Mouse (Mus musculus) embryonic fibroblast, embryonic 13.5 days (primary cell): ENCODE measurements at regions not wholly inside any gene's neighbourhood (a gene's known extent, or its start where the extent isn't known, plus 50 kb on each side); places are given as distances from the start of the nearest gene placed in this dataset.

Source experiments
- H3K27ac ChIP-seq: 2 replicates; pipeline ENCODE4 v1.5.1; 2012; ENCODE audit warnings: low read length, control low read depth, inconsistent platforms; ENCODE audit not compliant: insufficient read depth
- H3K4me1 ChIP-seq: 2 replicates; pipeline ENCODE4 v1.6.1; 2011; ENCODE audit warnings: low read length; ENCODE audit not compliant: control insufficient read depth, insufficient read depth
- H3K4me3 ChIP-seq: 2 replicates; pipeline ENCODE4 v1.5.1; 2011; ENCODE audit warnings: mild to moderate bottlenecking, control low read depth, low read length; ENCODE audit not compliant: insufficient read depth
- CTCF ChIP-seq: IDR thresholded peaks from 2 replicates; pipeline ENCODE4 v1.5.1; 2011; ENCODE audit warnings: mild to moderate bottlenecking, control low read depth, low read length, moderate library complexity, borderline replicate concordance; ENCODE audit not compliant: insufficient read depth
- POLR2A ChIP-seq: IDR thresholded peaks from 2 replicates; pipeline ENCODE4 v1.6.1; 2011; ENCODE audit warnings: low read depth, mild to moderate bottlenecking, control low read depth, low read length, moderate library complexity

DNA sequence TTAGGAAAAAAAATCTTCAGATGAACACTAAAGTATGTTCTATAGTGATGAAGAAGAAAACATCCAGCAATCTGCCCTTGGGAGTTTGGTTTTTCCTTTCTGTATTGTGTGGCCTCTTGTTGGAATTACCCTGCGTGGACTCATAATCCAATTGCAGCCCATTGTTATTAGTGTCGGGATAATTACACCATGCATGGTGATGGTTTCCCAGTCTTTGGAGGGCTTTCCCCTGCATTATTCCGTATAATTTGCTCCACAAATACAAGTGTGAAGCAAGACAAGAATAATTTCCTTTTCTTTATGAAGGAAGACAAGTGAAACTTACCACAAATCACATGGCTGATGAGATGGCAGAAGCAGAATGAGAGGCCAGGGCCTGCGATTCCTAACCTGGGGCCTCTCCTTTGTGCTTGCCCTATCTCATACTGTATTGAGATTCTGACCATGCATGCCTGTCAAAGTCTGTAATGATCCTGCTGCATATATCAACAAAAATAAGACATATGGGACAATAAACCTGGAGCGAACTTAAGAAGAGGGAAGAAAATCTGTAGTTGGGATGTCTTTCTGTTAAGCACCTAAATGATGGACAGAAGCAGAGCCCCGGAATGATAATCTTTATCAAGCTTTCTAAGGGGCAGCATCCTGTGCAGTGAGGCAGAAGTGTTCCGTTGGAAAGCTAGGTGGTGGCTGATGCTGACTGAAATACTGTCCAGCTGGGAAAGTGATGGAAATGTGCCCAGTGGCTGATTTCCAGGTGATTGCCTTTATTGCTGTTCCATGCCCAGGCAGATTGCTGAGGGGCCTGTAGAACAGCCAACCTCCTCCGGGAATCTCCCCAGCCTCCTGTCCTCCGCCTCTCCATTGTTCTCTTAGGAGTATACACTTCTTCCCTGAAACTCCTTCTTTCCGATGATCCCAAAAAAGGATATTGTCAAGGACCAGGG is 130.8 kb upstream of the 4933402D24Rik start:
- no peak overlapping the region for H3K27ac ChIP-seq
- no peak overlapping the region for H3K4me3 ChIP-seq
- no peaks in the 10 kb centered on the region for H3K4me1 ChIP-seq
- TF ChIP-seq CTCF: no peak
- no peak for TF ChIP-seq POLR2A

DNA sequence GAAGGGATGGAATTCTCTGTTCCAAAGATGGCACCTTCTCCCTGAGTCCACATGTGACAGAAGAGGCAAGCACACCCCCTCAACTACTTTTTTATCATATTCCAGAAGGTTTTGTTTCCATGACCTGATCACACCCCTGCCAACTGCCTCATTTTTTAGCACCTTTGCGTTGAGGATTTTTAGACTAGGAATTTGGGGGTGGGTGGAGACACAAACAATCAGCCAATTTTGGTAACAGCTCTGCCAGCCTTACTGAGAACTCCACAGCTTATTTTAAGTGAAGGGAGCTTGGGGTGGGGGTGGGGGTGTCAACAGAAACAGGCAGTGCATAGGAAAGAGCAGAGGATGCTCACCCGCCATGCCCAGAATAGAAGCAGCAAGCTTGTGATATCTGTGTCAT is 129.7 kb upstream of the 4933402D24Rik start:
- TF ChIP-seq CTCF (no peak), POLR2A (no peak)
- no peak overlapping the region for H3K27ac ChIP-seq

DNA sequence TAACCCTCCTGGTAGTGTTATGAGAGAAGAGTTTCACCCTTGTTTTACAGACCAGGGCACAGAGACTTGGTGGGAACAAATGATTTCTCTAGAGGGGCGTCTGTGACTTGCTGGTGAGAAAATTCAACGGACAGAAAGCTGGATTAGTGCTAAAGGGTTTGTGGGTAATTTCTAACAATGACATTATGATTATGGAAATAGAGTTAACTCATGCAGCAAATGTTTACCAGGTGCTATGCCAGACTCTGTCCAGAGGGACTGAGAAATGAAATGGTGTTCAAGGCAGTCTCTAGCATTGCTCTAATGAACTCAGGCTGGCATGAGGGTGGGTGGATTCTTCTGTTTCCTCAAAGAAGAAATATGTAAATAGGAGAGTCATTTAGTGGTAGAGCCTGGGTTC is 128.5 kb upstream of the 4933402D24Rik start:
- H3K4me3 ChIP-seq: no peak overlapping the region
- TF ChIP-seq CTCF (no peak), POLR2A (no peak)
- H3K27ac ChIP-seq: no peak overlapping the region
- H3K4me1 ChIP-seq: no peaks in the 10 kb centered on the region

More for the DNA sequence above, 129.7 kb upstream of the 4933402D24Rik start:
- Histone ChIP-seq H3K4me1 (no peaks in the 10 kb centered on the region), H3K4me3 (no peak overlapping the region)

GRCm38 (mm10) chr1:63879570-63879969 is 110.5 kb upstream of the 4933402D24Rik start:
- H3K4me1 ChIP-seq: no peaks in the 10 kb centered on the region
- no peak overlapping the region for H3K4me3 ChIP-seq
- no peak overlapping the region for H3K27ac ChIP-seq
- TF ChIP-seq CTCF (no peak), POLR2A (no peak)

DNA sequence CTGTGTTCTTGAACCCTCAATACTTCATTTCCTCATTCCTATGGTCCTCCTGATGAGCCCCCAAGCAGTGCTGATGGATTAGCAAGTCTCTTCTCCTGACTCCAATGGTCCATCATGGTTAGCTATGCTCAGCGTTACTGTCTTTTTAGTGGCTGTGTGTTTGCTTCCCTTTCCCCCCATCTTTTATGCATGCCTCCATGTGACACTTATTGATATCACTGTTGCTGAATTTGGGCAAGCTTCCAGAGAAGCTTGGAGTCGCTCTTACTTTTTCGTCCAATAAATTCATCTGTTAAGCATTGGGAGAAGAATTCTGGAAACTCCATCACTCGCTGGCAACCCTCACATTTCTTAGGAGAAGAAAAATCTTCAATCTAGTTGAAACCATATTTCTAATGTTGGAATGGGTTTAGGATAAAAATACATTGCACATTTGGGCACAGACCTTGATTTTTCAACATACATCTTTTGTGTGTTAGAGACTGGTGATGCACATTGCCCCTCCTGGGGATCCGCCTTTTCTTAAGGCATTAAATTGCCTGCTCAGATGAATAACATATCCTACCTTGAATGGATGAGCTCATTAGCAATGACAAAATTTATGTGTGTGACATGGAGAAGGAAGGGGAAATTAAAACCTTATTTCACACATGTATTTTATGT is 107.7 kb upstream of the 4933402D24Rik start:
- Histone ChIP-seq H3K27ac (no peak overlapping the region), H3K4me1 (no peaks in the 10 kb centered on the region), H3K4me3 (no peak overlapping the region)
- TF ChIP-seq POLR2A: no peak
- TF ChIP-seq CTCF: no peak

DNA sequence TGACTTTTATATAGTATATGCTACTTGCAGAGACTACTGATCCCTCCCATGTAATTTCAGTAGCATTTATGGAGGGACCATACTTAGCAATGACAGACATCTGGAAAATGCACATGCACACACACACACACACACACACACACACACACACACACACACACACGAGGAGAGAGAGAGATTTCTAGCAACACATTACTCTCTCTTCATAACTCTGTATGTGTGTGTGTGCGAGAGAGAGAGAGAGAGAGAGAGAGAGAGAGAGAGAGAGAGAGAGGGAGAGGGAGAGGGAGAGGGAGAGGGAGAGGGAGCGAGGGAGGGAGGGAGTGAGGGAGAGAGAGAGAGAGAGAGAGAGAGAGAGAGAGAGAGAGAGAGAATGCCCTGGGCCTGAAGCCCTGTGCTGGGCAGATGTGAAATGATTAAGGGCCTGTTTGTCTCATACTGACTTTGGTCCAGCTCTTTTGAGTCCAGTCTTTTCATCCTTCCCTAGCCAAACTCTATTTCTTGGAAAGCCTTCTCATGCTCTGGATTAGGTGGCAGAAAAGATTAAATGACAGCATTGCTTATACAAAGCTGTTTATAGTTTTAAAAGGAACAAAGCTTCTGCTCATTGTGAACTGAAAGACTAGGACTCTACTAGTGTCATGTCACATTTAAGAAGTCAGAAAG is 106.4 kb upstream of the 4933402D24Rik start:
- Histone ChIP-seq H3K4me3 (no peak overlapping the region), H3K4me1 (no peaks in the 10 kb centered on the region), H3K27ac (no peak overlapping the region)
- TF ChIP-seq POLR2A (no peak), CTCF (no peak)

DNA sequence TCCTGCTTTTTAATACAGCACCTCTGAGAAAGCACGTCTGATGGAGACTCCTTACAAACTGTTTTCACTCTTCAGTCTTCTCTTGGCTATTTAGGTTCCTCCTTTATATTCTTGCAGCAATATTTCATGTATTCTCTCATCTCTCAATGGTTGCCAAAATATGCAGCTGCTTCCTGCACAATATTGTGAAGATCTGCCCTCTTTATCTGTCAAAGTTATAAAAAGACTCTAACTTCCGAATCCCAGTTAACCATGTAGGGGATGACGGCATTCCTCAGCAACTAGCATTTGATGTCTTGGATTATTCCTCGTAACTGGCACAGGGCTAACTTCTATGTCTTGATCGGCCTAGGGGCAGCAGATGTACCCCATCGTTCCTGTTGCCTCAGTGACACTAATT is 102.8 kb upstream of the 4933402D24Rik start:
- Histone ChIP-seq H3K4me1 (no peaks in the 10 kb centered on the region), H3K27ac (no peak overlapping the region), H3K4me3 (no peak overlapping the region)
- no peak for TF ChIP-seq POLR2A
- no peak for TF ChIP-seq CTCF

GRCm38 (mm10) chr1:63869342-63869741 is 100.3 kb upstream of the 4933402D24Rik start:
- no peak overlapping the region for H3K4me3 ChIP-seq
- no peaks in the 10 kb centered on the region for H3K4me1 ChIP-seq
- TF ChIP-seq CTCF (no peak), POLR2A (no peak)
- no peak overlapping the region for H3K27ac ChIP-seq

DNA sequence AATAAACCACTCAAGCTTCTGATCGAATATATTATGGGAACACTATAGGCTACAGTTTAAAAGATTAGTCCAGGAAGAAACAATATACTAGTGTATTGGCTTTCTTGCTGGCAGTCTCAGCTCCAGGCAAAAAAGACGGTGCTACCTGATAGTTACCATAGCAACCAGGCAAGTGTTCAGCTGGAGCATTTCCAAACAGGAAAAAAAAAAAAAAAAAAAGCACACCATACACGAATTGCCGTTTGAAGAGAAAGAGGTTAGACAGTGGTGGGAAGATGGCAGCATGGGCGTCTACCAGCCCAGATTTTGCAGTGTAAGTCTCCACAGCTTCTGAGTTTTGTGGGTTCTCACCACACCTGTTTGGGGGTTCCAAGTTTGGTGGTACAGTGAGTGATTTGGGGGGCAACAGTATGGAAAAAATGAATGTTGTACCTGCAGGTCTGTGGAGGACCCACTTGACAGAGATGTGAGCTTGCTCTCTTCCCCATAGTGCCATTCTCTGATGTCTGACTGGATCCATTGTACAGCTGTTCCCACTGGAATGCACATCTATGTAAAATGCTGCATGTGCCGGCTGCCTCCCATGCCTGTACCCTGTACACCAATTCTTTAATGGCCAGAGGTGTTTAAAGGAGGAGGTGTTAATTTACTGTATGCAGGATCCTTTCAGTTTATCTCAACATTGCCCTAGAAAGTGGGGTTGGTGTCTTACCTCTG is 89.0 kb upstream of the 4933402D24Rik start:
- Histone ChIP-seq H3K4me3 (no peak overlapping the region), H3K27ac (no peak overlapping the region), H3K4me1 (no peaks in the 10 kb centered on the region)
- TF ChIP-seq CTCF (no peak), POLR2A (no peak)
